Mouse (Mus musculus): Measurements from ENCODE around the gene Vmn1r20.
"Not testable (repeated sequence)": the region's sequence is repeated elsewhere in the genome, so short reads cannot be mapped to it uniquely, and the experiment has no call there.

Gene Vmn1r20

GRCm38 (mm10) chr6:57428630-57429029 lies at the start of gene Vmn1r20:
Gene Vmn1r20, plus strand, starts transcription at chr6:57428930.
- no peak for DNase-seq (ENCODE audit: low read depth, low spot score)

- no peak for DNase-seq (ENCODE audit: low read depth, low spot score)
Observed at GRCm38 (mm10) chr6:57395683-57396082, 33.0 kb upstream of the Vmn1r20 start, which contains the start of gene Vmn1r18. Gene Vmn1r18, minus strand, starts transcription at chr6:57395783.

- DNase-seq (ENCODE audit: low read depth, low spot score) = not testable (repeated sequence)
Observed at GRCm38 (mm10) chr6:57403480-57403879, 25.2 kb upstream of the Vmn1r20 start, which contains the start of gene Vmn1r19. Gene Vmn1r19, plus strand, starts transcription at chr6:57403780.

- no peak for DNase-seq (ENCODE audit: low read depth, low spot score)
Observed at GRCm38 (mm10) chr6:57431196-57431595, 2.5 kb downstream of the Vmn1r20 start.

- DNase-seq (ENCODE audit: low read depth, low spot score) = not testable (repeated sequence)
Observed at GRCm38 (mm10) chr6:57468161-57468560, 39.4 kb downstream of the Vmn1r20 start.
